Mouse (Mus musculus) stomach, embryonic 14.5 days (tissue): ENCODE data around the gene Ttll13. TPM values are rescaled to one million over a fixed set of nuclear protein-coding genes. Genes with fewer than 3 reads are reported as not detected.

ENCODE experiments used
- ATAC-seq: fragments of 200-750 bp; cut with Nextera tagmentation; 2 replicates; pipeline ENCODE4 v1.8.0; 2017; ENCODE audit warnings: low read depth, moderate TSS enrichment; ENCODE audit not compliant: insufficient number of reproducible peaks, insufficient read depth, low FRiP score
- H3K27ac ChIP-seq: fragments of 300-500 bp; sonication (generic); 2 replicates; pipeline ENCODE4 v1.5.1; 2014; ENCODE audit warnings: mild to moderate bottlenecking, low read length, moderate library complexity, mixed read lengths
- H3K27me3 ChIP-seq: fragments of 300-500 bp; sonication (generic); 2 replicates; pipeline ENCODE4 v1.6.1; 2014; ENCODE audit warnings: low read length, control low read depth, mixed read lengths; ENCODE audit not compliant: control insufficient read depth, insufficient read depth
- H3K36me3 ChIP-seq: fragments of 300-500 bp; sonication (generic); 2 replicates; pipeline ENCODE4 v1.6.1; 2014; ENCODE audit warnings: mild to moderate bottlenecking, control low read depth, low read length, moderate library complexity, mixed read lengths; ENCODE audit not compliant: control insufficient read depth, insufficient read depth
- H3K4me1 ChIP-seq: fragments of 300-500 bp; sonication (generic); 2 replicates; pipeline ENCODE4 v1.6.1; 2014; ENCODE audit warnings: low read length, control low read depth, mixed read lengths; ENCODE audit not compliant: control insufficient read depth, insufficient read depth
- H3K4me2 ChIP-seq: fragments of 300-500 bp; sonication (generic); replicated peaks from 2 replicates; pipeline ENCODE4 v1.6.1; 2014; ENCODE audit warnings: low read depth, low read length, control low read depth
- H3K4me3 ChIP-seq: fragments of 300-500 bp; sonication (generic); 2 replicates; pipeline ENCODE4 v1.5.1; 2014; ENCODE audit warnings: low read depth, low read length, control low read depth
- H3K9ac ChIP-seq: fragments of 300-500 bp; sonication (generic); replicated peaks from 2 replicates; pipeline ENCODE4 v1.6.1; 2014; ENCODE audit warnings: low read depth, mild to moderate bottlenecking, control low read depth, low read length, moderate library complexity, mixed read lengths
- H3K9me3 ChIP-seq: fragments of 300-500 bp; sonication (generic); 2 replicates; pipeline ENCODE4 v1.6.1; 2016; ENCODE audit warnings: low read depth, low read length, control low read depth; ENCODE audit not compliant: control insufficient read depth
- WGBS: fragments of 180-500 bp; shearing (Covaris S2); extraction: QIAGEN DNeasy Blood & Tissue Kit; methylation state at CpG from one replicate; pipeline ENCODE4 v1.1.7; 2014; 5-methylcytosine and 5-hydroxymethylcytosine counted together
- polyA plus RNA-seq: library from polyadenylated mRNA; unstranded; fragments of >200 nt; fragmentation: Nextera tagmentation; extraction: Ambion mirVana; gene quantifications from 2 replicates; pipeline ENCODE4 v1.2.1, GENCODE M21; 2014

Gene Ttll13
- 1.0 and 1.8 TPM in 2 replicates for polyA plus RNA-seq

- Histone ChIP-seq H3K36me3 (no peaks in the 10 kb centered on the region), H3K4me3 (peak within 1 kb of the TSS; percentile 38), H3K9ac (peak within 1 kb of the TSS; percentile 26; the same call in 1 of the 2 replicates), H3K9me3 (no peaks in the 10 kb centered on the region), H3K4me2 (peak within 1 kb of the TSS; percentile 44), H3K27ac (peak within 1 kb of the TSS; percentile 12), H3K4me1 (no peaks in the 10 kb centered on the region), H3K27me3 (no peaks in the 10 kb centered on the region)
- peak; percentile 96 for ATAC-seq
- WGBS = 0% methylated on average over 48 of the region's 48 CpGs
These were observed at the start of gene Ttll13 for GRCm38 (mm10) chr7:80246148-80246721. Gene Ttll13, plus strand, starts transcription at chr7:80246376.

DNA sequence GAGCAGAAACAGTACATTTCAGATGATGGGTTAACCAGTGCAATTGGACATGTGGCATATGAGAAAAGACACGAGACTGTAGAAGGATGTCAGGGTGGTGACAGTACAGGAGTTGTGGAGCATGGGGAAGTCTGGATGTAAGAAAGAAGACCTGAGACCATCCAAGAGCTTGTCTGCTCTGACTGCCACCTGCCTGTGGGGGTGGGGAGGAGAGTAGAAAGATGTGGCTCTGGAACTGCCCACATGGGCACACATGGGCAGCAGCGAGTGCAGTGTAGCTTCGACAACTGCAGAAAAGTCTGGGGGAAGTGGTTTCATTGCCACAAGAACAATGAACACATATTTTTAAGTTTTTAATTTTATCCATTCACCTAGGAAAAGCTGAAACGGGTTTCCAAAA, 48.8 kb upstream of the Ttll13 start:
- H3K9ac ChIP-seq = no peak overlapping the region; the same call in 1 of the 2 replicates
- no peaks in the 10 kb centered on the region for H3K9me3 ChIP-seq
- H3K4me2 ChIP-seq = peak overlapping the region; percentile 93
- H3K27me3 ChIP-seq = no peaks in the 10 kb centered on the region
- 33% methylated on average over 4 of the region's 4 CpGs for WGBS
- H3K4me3 ChIP-seq = peak overlapping the region; percentile 76
- H3K4me1 ChIP-seq = peaks cover 39% of the 10 kb centered on the region
- H3K27ac ChIP-seq = peak overlapping the region; percentile 94
- peaks cover 3% of the 10 kb centered on the region; the same call in 1 of the 2 replicates for H3K36me3 ChIP-seq
- ATAC-seq = no peak

GRCm38 (mm10) chr7:80197941-80198778, 48.0 kb upstream of the Ttll13 start:
- peak overlapping the region; percentile 76 for H3K4me3 ChIP-seq
- H3K27me3 ChIP-seq = no peaks in the 10 kb centered on the region
- peaks cover 5% of the 10 kb centered on the region; the same call in 1 of the 2 replicates for H3K36me3 ChIP-seq
- H3K9me3 ChIP-seq = no peaks in the 10 kb centered on the region
- H3K27ac ChIP-seq = peak overlapping the region; percentile 94
- ATAC-seq = peak; percentile 91
- peaks cover 36% of the 10 kb centered on the region for H3K4me1 ChIP-seq
- peak overlapping the region; percentile 93 for H3K4me2 ChIP-seq
- peak overlapping the region; percentile 69 for H3K9ac ChIP-seq
- WGBS = under 1% methylated on average over 69 of the region's 74 CpGs

DNA sequence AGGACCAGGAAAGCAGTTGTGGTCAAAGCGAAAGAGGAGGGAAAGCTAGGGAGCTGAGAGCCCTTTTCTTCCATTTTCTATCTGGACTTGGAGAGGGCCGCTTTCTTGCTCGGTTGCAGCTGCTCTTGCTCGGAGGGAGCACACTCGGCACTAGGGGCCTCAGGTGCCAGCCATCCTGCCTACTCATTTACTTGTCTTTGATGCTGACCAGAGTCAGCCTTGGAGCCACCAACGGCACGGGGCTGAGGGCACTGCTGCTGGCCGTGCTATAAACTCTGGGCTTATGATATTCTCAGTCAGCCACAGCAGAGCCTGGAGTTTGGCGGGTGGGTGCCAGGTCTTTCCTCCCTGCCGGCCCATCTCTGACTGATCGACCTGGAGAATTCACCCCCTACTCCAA, 47.3 kb upstream of the Ttll13 start:
- Histone ChIP-seq H3K27me3 (no peaks in the 10 kb centered on the region), H3K36me3 (peaks cover 5% of the 10 kb centered on the region; the same call in 1 of the 2 replicates), H3K27ac (peak overlapping the region; percentile 94), H3K4me3 (peak overlapping the region; percentile 76), H3K9me3 (no peaks in the 10 kb centered on the region), H3K9ac (peak overlapping the region; percentile 69), H3K4me1 (peaks cover 37% of the 10 kb centered on the region), H3K4me2 (peak overlapping the region; percentile 93)
- WGBS = 0% methylated on average over 11 of the region's 11 CpGs
- ATAC-seq = 0 out of 2 replicates have a peak, but pooled peaks have one; percentile 5

GRCm38 (mm10) chr7:80199286-80199685, 46.9 kb upstream of the Ttll13 start:
- ATAC-seq = no peak
- H3K4me1 ChIP-seq = peaks cover 38% of the 10 kb centered on the region
- H3K9ac ChIP-seq = peak overlapping the region; percentile 69
- H3K9me3 ChIP-seq = no peaks in the 10 kb centered on the region
- H3K27ac ChIP-seq = peak overlapping the region; percentile 94
- H3K4me3 ChIP-seq = peak overlapping the region; percentile 76
- WGBS = 26% methylated on average over 6 of the region's 6 CpGs
- H3K36me3 ChIP-seq = peaks cover 5% of the 10 kb centered on the region; the same call in 1 of the 2 replicates
- peak overlapping the region; percentile 93 for H3K4me2 ChIP-seq
- H3K27me3 ChIP-seq = no peaks in the 10 kb centered on the region

GRCm38 (mm10) chr7:80199851-80200587, 46.2 kb upstream of the Ttll13 start:
- Histone ChIP-seq H3K4me2 (peak overlapping the region; percentile 93), H3K27me3 (no peaks in the 10 kb centered on the region), H3K4me1 (peaks cover 41% of the 10 kb centered on the region), H3K9me3 (no peaks in the 10 kb centered on the region), H3K36me3 (peaks cover 5% of the 10 kb centered on the region; the same call in 1 of the 2 replicates), H3K27ac (no peak overlapping the region; the same call in 1 of the 2 replicates), H3K9ac (no peak overlapping the region), H3K4me3 (peak overlapping the region; percentile 76; the same call in 1 of the 2 replicates)
- no peak for ATAC-seq
- 66% methylated on average over 11 of the region's 11 CpGs for WGBS

DNA sequence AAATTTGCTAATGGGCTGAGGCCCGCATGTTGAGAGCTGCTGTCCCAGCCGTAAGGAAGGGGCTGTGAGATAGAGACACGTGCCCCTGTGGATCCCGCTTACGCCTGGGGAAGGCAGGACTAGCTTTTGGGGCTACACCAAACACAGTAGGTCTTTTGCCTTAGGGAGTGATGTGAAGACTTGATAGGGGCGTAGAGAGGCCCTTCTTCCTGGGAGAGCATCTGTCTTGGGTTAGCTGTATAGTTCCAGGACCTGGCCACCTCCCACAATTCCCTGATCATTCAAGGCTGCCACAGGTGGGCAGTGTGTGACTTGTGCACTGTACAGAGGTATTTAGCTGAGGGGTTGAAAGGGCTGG, 45.6 kb upstream of the Ttll13 start:
- no peak for ATAC-seq
- Histone ChIP-seq H3K36me3 (peaks cover 5% of the 10 kb centered on the region; the same call in 1 of the 2 replicates), H3K4me3 (no peak overlapping the region), H3K27me3 (no peaks in the 10 kb centered on the region), H3K9ac (no peak overlapping the region), H3K27ac (no peak overlapping the region), H3K4me1 (peaks cover 43% of the 10 kb centered on the region), H3K4me2 (0 out of 2 replicates have a peak overlapping the region, but pooled peaks have one; percentile 93), H3K9me3 (no peaks in the 10 kb centered on the region)
- 86% methylated on average over 6 of the region's 6 CpGs for whole genome bisulfite sequencing

- Histone ChIP-seq H3K27ac (no peak overlapping the region), H3K27me3 (no peaks in the 10 kb centered on the region), H3K4me1 (peaks cover 48% of the 10 kb centered on the region), H3K4me3 (no peak overlapping the region), H3K36me3 (peaks cover 5% of the 10 kb centered on the region; the same call in 1 of the 2 replicates), H3K9ac (no peak overlapping the region), H3K9me3 (no peaks in the 10 kb centered on the region), H3K4me2 (no peak overlapping the region; the same call in 1 of the 2 replicates)
- WGBS = 90% methylated on average over 3 of the region's 5 CpGs
- no peak for ATAC-seq
These were observed 45.1 kb upstream of the Ttll13 start for GRCm38 (mm10) chr7:80200963-80201539.
